Mouse (Mus musculus) cerebellum, postnatal 10 days (tissue): ENCODE measurements around the gene 1700080O16Rik.
A peak's percentile ranks its signal among the peaks of the same experiment; 100 is the strongest.

Experiments
- DNase-seq, 2 experiments: peaks; one replicate each; pipeline ENCODE4 v3.0.0; 2021; ENCODE audit warnings: mixed read lengths in 2 of 2

1700080O16Rik gene

DNA sequence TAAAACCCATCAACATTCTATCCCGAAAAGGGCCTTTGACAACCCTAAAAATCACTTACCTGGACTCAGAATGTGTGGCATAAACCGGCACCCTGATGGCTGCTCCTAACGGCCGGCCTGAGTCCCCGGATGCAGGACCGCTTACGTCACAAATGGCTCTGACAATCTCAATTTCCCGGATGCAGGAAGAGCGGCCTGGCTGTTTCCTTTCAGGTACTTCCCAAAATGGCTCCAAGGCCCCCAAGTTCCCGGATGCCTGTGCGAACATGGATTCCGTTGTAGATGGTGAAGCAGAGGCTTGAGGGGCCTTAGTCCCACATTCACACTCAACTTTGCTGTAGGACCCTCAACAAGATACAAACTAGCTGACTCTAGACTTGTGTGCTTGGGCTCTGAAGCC is at the start of gene 1700080O16Rik:
TSS of gene 1700080O16Rik (minus strand) at position 101 of the 400 bp plus-strand sequence.
- DNase-seq = no peak

DNA sequence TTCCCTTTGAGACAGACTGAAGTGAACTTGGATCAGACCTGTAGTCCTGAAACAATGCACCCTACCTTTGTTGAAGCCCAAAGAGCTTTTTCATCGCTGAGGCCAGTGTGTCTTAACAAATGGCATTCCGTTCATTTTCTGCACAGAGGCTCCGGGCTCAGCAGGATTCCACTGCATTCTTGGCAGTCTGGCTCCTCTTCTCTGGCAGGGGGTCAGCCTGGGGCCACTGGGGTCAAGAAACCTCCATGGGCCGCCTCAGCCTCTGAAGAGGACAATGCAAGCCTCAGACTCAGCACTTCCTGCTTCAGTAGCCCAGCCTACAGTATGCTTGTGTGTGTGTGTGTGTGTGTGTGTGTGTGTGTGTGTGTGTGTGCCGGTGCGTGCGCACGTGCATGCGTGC is 45.1 kb upstream of the 1700080O16Rik start:
- DNase-seq = peak; percentile 8 to 24

DNA sequence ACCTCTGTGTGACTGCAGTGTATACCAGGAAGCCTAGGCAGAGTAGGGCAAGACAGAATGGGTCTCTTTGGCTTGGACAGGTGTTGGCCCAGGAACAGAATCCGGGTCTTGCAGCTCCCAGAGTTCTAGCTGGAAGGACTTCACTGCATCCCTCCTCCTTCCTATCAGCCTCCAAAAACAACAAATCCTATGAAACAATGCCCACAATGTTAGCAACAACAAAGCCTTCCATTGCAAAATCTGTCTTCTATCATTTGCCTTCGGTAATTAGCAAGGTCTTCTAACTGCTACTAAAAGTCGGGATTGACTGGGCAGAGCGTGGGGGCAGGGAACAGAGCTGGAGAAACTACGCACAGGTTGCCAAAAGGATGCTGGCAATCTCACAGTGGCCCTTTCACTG is 27.5 kb upstream of the 1700080O16Rik start:
- DNase-seq = no peak

DNA sequence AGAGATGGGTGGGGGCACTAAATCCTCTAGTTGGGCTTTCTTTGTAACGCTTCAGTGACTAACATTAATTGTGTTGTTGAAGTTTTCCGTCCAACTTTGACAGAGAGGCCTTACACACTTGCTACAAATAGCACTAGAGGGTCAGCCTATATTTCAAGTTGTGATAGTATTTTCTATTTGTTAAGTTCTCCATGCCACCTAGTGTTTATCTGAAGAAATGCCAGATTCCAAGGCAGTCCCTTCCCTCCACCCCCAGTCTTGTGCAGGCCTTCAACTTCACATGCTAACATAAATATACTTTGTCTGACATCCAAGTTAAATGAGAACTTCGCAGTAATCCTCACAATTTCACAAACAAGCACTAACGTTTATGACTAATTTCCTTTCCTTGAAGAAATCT is 26.9 kb upstream of the 1700080O16Rik start:
- no peak for DNase-seq

DNA sequence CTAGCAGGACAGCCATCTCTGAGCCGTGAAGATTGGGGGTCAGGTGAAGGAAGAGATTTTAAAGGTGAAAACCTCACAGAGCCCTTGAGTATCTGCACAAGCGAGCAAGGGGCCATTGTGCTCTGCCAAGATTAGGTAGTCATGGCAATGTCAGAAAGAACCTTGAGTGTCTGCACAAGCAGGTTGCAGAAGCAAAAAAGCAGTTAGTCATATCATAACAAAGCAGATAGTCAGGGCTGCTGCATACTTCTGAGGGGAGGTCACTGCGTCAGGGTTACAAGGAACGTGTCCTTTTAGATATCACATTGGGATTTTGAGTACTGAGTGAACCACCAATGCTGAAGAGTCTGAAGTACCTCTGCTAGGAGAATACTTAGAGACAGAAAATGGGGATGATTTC is 3.8 kb upstream of the 1700080O16Rik start:
- DNase-seq = no peak

DNA sequence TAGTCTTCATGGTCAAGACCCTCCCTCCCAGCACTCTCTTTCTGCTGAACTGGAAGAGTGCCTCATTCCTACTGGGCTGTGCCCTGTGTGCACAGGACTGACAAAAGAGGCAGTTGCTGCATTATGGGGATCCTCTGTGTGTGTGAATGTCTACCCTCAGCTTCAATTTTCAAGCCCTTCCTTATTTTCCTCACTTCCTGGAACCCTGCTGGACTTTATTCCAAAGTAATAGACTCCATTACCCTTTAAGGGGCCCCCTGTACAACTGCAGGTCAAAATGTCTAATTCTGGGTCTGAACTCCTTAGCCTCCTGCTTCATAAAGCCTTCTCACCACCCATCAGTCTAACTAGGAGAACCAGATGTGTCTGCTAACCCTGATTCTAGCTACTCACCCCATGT is 2.0 kb upstream of the 1700080O16Rik start:
- no peak for DNase-seq

DNA sequence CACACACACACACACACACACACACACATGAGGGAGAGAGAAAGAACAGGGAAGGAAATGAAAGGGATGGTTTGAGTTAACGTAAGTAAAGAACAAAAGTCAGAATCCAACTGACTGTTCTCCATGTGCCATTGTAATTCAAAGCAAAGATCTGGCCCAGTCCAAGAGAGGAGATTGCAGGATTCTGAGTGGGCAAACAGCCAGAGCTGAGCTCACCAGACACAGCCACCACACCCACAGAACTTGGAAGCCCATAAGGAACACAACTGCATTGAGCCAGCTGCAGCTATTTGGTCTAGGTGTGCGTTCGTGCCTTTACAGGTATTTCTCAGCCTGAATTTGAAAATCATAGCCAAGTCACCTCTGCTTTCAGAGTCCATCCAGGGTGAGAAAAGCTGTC is 24.5 kb downstream of the 1700080O16Rik start:
- peak; percentile 11 to 17 for DNase-seq

DNA sequence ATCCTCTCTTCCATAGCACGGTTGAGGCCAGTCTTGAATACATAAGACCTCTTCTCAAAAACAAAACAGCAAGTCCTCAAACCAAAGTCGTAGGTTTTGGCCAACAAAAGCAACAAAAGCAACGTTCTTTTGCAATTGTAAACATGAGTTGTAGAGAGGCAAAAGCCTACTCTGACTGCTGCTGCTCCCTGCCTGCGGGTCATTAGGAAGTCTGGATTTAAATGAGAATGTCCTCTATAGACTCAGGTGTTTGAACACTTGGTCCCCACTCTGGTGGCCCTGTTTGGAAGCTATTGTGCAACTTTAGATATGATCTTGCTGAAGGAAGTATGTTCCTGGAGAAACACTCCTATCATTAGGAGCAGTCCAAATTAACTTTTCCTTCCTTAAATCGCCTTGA is 34.5 kb downstream of the 1700080O16Rik start:
- DNase-seq = no peak

DNA sequence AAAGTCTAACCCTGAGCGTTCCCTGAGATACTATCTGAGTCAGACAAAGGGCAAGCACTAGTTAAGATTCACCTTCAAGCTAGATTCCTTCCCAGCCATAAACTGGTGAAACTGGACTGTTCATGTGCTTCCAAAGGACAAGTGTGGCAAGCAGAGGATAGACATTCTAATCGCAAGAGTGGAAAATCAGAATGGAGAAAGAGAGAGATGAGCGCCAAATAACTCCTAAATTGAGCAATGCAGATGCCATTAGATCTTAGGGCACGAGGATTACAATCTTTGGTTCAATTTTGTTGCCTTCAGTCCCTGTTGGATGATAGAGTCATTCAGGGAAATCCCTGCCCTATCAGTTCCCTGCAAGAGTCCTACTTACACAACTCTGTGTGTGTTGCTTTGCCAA is 53.5 kb downstream of the 1700080O16Rik start:
- no peak for DNase-seq
